Mouse (Mus musculus): Measurements from ENCODE around the gene C530008M17Rik.

DNA sequence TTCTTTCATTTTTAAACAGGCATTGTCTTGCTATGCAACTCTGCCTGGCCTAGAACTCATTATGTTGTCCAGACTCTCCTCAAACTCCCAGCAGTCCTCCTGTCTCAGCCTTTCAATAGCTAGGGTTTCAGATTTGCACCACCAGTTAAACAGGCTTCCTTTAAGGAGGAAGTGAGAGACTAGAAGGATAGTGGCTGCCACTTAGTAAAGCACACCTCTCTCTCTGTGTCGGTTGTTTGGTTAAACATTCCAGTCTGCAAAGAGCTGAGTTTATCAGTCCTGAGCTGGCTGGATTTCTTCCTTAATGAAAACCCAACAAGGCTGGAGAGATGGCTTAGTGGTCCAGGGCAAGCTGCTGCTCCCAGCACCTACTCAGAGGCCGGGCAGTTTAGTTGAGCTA, 236.3 kb downstream of the C530008M17Rik start:
- TF ChIP-seq GATA1 (IDR thresholded peaks at IDR 0.05; ENCODE audit: borderline replicate concordance, low read length) = no peak
- no peak for TF ChIP-seq FLI1 (IDR thresholded peaks at IDR 0.05; ENCODE audit: low read length)
